Mouse (Mus musculus) MEL (cell line): ENCODE data around the gene Ralgapb. TPM values are rescaled to one million over a fixed set of nuclear protein-coding genes. Genes with fewer than 3 reads are reported as not detected.

Source experiments
- DNase-seq: peaks from one replicate; pipeline ENCODE4 v3.0.0; 2011; ENCODE audit warnings: low read depth, low spot score
- H3K27ac ChIP-seq: 2 replicates; pipeline ENCODE4 v1.5.1; 2012; ENCODE audit warnings: low read depth, mild to moderate bottlenecking, control low read depth, low read length, moderate library complexity; ENCODE audit not compliant: control insufficient read depth
- H3K27me3 ChIP-seq, 2 experiments: fragments of 150-350 bp in 1 of 2; sonication (generic) in 1 of 2; 2 replicates each; pipeline ENCODE4 v1.6.1; 2012; ENCODE audit warnings: low read length in 2 of 2, mild to moderate bottlenecking in 2 of 2, improper control_type of control experiment in 1 of 2, moderate library complexity in 1 of 2; ENCODE audit not compliant: insufficient read depth in 2 of 2, control insufficient read depth in 1 of 2
- H3K36me3 ChIP-seq, 2 experiments: 2 replicates each; pipeline ENCODE4 v1.6.1; 2012 to 2014; ENCODE audit warnings: low read length in 2 of 2, improper control_type of control experiment in 1 of 2, inconsistent platforms in 1 of 2, mild to moderate bottlenecking in 1 of 2; ENCODE audit not compliant: insufficient read depth in 2 of 2, control insufficient read depth in 1 of 2
- H3K4me1 ChIP-seq, 2 experiments: fragments of 150-350 bp in 1 of 2; sonication (generic) in 1 of 2; 2 replicates each; pipeline ENCODE4 v1.6.1; 2012; ENCODE audit warnings: low read length in 2 of 2, improper control_type of control experiment in 1 of 2, mild to moderate bottlenecking in 1 of 2; ENCODE audit not compliant: insufficient read depth in 2 of 2, control insufficient read depth in 1 of 2
- H3K4me3 ChIP-seq, 2 experiments: fragments of 150-350 bp in 1 of 2; sonication (generic) in 1 of 2; 2 replicates each; pipeline ENCODE4 v1.5.1; 2012; ENCODE audit warnings: low read depth in 2 of 2, low read length in 2 of 2, mild to moderate bottlenecking in 2 of 2, moderate library complexity in 2 of 2, control low read depth in 1 of 2, improper control_type of control experiment in 1 of 2; ENCODE audit not compliant: control insufficient read depth in 1 of 2, insufficient read depth in 1 of 2
- H3K79me2 ChIP-seq: 2 replicates; pipeline ENCODE4 v1.6.1; 2012; ENCODE audit warnings: mild to moderate bottlenecking, low read length, moderate library complexity; ENCODE audit not compliant: control insufficient read depth, poor library complexity, insufficient read depth
- H3K9ac ChIP-seq: 2 replicates; pipeline ENCODE4 v1.6.1; 2012; ENCODE audit warnings: low read depth, mild to moderate bottlenecking, control low read depth, low read length, moderate library complexity; ENCODE audit not compliant: control insufficient read depth, poor library complexity, severe bottlenecking
- H3K9me3 ChIP-seq: fragments of 150-350 bp; sonication (generic); replicated peaks from 2 replicates; pipeline ENCODE4 v1.6.1; 2012; ENCODE audit warnings: mild to moderate bottlenecking, low read length, improper control_type of control experiment, moderate library complexity; ENCODE audit not compliant: insufficient read depth
- BHLHE40 ChIP-seq: IDR thresholded peaks from 2 replicates; pipeline ENCODE4 v1.6.1; 2012; ENCODE audit warnings: low read depth, mild to moderate bottlenecking, inconsistent platforms, low read length, improper control_type of control experiment, borderline replicate concordance
- CHD1 ChIP-seq: IDR thresholded peaks from 2 replicates; pipeline ENCODE4 v1.6.1; 2012; ENCODE audit warnings: low read depth, mild to moderate bottlenecking, inconsistent platforms, low read length, improper control_type of control experiment
- CHD2 ChIP-seq: IDR thresholded peaks from 2 replicates; pipeline ENCODE4 v1.6.1; 2011; ENCODE audit warnings: low read length, improper control_type of control experiment
- CTCF ChIP-seq, 3 experiments: IDR thresholded peaks in 2 of 3; conservative IDR thresholded peaks in 1 of 3; 2 replicates each; pipeline ENCODE4 v1.5.1; 2011 to 2012; ENCODE audit warnings: low read length in 3 of 3, low read depth in 2 of 3, mild to moderate bottlenecking in 2 of 3, improper control_type of control experiment in 1 of 3, inconsistent platforms in 1 of 3, mixed read lengths in 1 of 3, moderate library complexity in 1 of 3; ENCODE audit not compliant: control insufficient read depth in 1 of 3, insufficient read depth in 1 of 3, poor library complexity in 1 of 3, severe bottlenecking in 1 of 3
- ETS1 ChIP-seq: IDR thresholded peaks from 2 replicates; pipeline ENCODE4 v1.6.1; 2012; ENCODE audit warnings: low read depth, mild to moderate bottlenecking, inconsistent platforms, low read length, improper control_type of control experiment, moderate library complexity
- GABPA ChIP-seq: IDR thresholded peaks from 2 replicates; pipeline ENCODE4 v1.6.1; 2012; ENCODE audit warnings: low read depth, mild to moderate bottlenecking, inconsistent platforms, low read length, improper control_type of control experiment, moderate library complexity
- JUND ChIP-seq: IDR thresholded peaks from 2 replicates; pipeline ENCODE4 v1.6.1; 2011; ENCODE audit warnings: low read depth, mild to moderate bottlenecking, improper control_type of control experiment, low read length
- KAT2A ChIP-seq: conservative IDR thresholded peaks from 2 replicates; pipeline ENCODE4 v1.6.1; 2012; ENCODE audit warnings: low read depth, low read length, improper control_type of control experiment, inconsistent platforms
- MAFK ChIP-seq: IDR thresholded peaks from 2 replicates; pipeline ENCODE4 v1.6.1; 2011; ENCODE audit warnings: low read depth, mild to moderate bottlenecking, low read length, improper control_type of control experiment, borderline replicate concordance
- MAX ChIP-seq: IDR thresholded peaks from 2 replicates; pipeline ENCODE4 v1.6.1; 2011; ENCODE audit warnings: low read length, improper control_type of control experiment
- MAZ ChIP-seq: IDR thresholded peaks from 2 replicates; pipeline ENCODE4 v1.6.1; 2012; ENCODE audit warnings: low read depth, mild to moderate bottlenecking, inconsistent platforms, low read length, improper control_type of control experiment
- MXI1 ChIP-seq: IDR thresholded peaks from 2 replicates; pipeline ENCODE4 v1.6.1; 2011; ENCODE audit warnings: mild to moderate bottlenecking, low read depth, low read length, improper control_type of control experiment
- NRF1 ChIP-seq: IDR thresholded peaks from 2 replicates; pipeline ENCODE4 v1.6.1; 2014; ENCODE audit warnings: low read depth, mild to moderate bottlenecking, inconsistent platforms, low read length, improper control_type of control experiment, moderate library complexity; ENCODE audit not compliant: poor library complexity, insufficient read depth, severe bottlenecking
- POLR2AphosphoS2 ChIP-seq: IDR thresholded peaks from 2 replicates; pipeline ENCODE4 v1.6.1; 2011; ENCODE audit warnings: low read length, improper control_type of control experiment
- POLR2AphosphoS5 ChIP-seq: IDR thresholded peaks from 2 replicates; pipeline ENCODE4 v1.6.1; 2012; ENCODE audit warnings: low read depth, borderline replicate concordance, mild to moderate bottlenecking, inconsistent platforms, low read length, moderate library complexity, mixed read lengths
- RAD21 ChIP-seq: IDR thresholded peaks from 2 replicates; pipeline ENCODE4 v1.6.1; 2011; ENCODE audit warnings: mild to moderate bottlenecking, low read depth, low read length, improper control_type of control experiment
- TBP ChIP-seq: IDR thresholded peaks from 2 replicates; pipeline ENCODE4 v1.8.0; 2011; ENCODE audit warnings: low read depth, low read length, improper control_type of control experiment
- TCF12 ChIP-seq: IDR thresholded peaks from 2 replicates; pipeline ENCODE4 v1.6.1; 2014; ENCODE audit warnings: low read depth, mild to moderate bottlenecking, inconsistent platforms, low read length, improper control_type of control experiment, moderate library complexity
- USF1 ChIP-seq: IDR thresholded peaks from 2 replicates; pipeline ENCODE4 v1.6.1; 2014; ENCODE audit warnings: low read depth, mild to moderate bottlenecking, inconsistent platforms, low read length, improper control_type of control experiment, moderate library complexity
- USF2 ChIP-seq, 2 experiments: IDR thresholded peaks; 2 replicates each; pipeline ENCODE4 v1.6.1; 2011 to 2012; ENCODE audit warnings: improper control_type of control experiment in 2 of 2, low read length in 2 of 2, borderline replicate concordance in 1 of 2, inconsistent platforms in 1 of 2, low read depth in 1 of 2, mild to moderate bottlenecking in 1 of 2; ENCODE audit not compliant: insufficient read depth in 1 of 2
- ZMIZ1 ChIP-seq: IDR thresholded peaks from 2 replicates; pipeline ENCODE4 v1.6.1; 2012; ENCODE audit warnings: low read depth, mild to moderate bottlenecking, inconsistent platforms, low read length, improper control_type of control experiment, moderate library complexity
- ZNF384 ChIP-seq: IDR thresholded peaks from 2 replicates; pipeline ENCODE4 v1.6.1; 2012; ENCODE audit warnings: low read depth, mild to moderate bottlenecking, inconsistent platforms, low read length, improper control_type of control experiment
- polyA plus RNA-seq, 2 experiments: library from polyadenylated mRNA; stranded (reverse) in 1 of 2; unstranded in 1 of 2; fragments of >175 nt in 1 of 2; fragments of >200 nt in 1 of 2; gene quantifications; 2 replicates each; pipeline versions ENCODE4 v1.2.1 to v1.2.4; 2012; ENCODE audit warnings: low replicate concordance in 2 of 2, low read depth in 1 of 2; ENCODE audit not compliant: insufficient read length in 2 of 2, insufficient read depth in 1 of 2, missing spikeins in 1 of 2
- total RNA-seq: library from RNA; depleted of rRNA; stranded (reverse); fragments of 300-350 nt; gene quantifications from 2 replicates; pipeline ENCODE4 v1.2.3, GENCODE M21; 2012

Ralgapb gene
- total and polyA plus RNA-seq, 3 experiments = 15.0 to 122 (median 20.7) TPM

DNA sequence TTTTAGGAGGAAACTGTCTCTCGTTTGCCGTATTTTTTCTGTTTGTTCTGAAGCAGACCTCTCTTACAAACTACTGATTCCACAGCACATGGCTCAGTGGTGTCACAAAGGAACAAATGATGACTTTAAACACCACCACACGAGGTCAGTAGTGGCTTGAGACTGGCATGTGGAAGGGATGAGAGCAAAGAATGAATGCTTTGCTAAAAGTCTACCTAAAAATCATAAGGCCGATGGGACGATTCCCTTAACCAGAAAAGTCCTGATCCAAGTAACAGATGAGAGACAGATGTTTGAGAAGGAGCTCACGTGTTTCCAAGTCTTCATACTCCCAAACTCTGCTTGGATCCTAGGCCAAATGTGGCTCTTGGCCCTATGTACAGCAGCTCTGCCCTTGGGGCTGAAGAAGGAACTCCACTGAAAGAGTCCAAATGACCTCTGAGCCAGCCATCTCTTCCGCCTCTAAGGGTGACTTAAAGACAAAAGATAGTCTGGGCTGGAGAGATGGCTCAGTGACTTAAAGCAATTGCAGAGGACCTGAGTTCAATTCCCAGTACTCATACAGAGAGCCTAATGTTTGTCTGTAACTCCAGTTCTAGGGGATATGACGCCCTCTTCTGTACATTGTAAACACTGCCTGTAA, 47.8 kb upstream of the Ralgapb start (continued):
- TF ChIP-seq RAD21 (peak; percentile 32), TBP (no peak; the same call in 1 of the 2 replicates), USF2 (IDR thresholded peaks at IDR 0.05; ENCODE audit: borderline replicate concordance in 1 of 2, insufficient read depth in 1 of 2, low read depth in 1 of 2, low read length in 2 of 2) (no peak), MXI1 (no peak), KAT2A (no peak)

DNA sequence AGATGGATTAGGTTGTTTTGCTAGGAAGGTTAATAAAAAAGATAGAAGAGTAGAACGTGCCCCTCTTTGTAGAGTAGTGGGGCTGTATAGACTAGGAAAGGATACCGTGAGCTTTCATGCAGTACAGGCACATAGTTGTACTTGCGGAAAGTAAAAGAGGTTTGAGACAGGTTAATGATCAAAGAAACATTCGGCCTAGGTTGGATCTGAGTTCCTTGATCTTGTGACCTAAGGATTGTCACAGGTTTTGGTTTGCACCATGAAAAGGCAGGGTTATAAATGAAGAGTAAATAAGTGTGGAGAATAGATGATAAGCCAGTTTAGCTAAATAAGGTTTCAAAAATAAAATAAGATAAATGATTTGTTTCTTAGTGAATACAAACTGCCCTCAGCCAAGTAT, 45.5 kb upstream of the Ralgapb start:
- Histone ChIP-seq H3K9me3 (no peaks in the 10 kb centered on the region), H3K27ac (no peak overlapping the region)
- TF ChIP-seq CHD1 (no peak), GABPA (no peak), ETS1 (no peak), TBP (no peak), MAX (no peak), POLR2AphosphoS5 (no peak), USF1 (no peak), POLR2AphosphoS2 (no peak), ZMIZ1 (no peak), USF2 (IDR thresholded peaks at IDR 0.05; ENCODE audit: borderline replicate concordance in 1 of 2, insufficient read depth in 1 of 2, low read depth in 1 of 2, low read length in 2 of 2) (no peak), MAFK (no peak), MAZ (no peak), CHD2 (no peak), TCF12 (no peak), NRF1 (no peak), ZNF384 (no peak), JUND (no peak), CTCF (IDR thresholded peaks at IDR 0.05 in 2 of 3, conservative IDR thresholded peaks at IDR 0.05 in 1 of 3; ENCODE audit: control insufficient read depth in 1 of 3, insufficient read depth in 1 of 3, low read depth in 2 of 3, low read length in 3 of 3, poor library complexity in 1 of 3, severe bottlenecking in 1 of 3) (no peak), BHLHE40 (no peak), MXI1 (no peak)
- TF ChIP-seq, all 39 proteins: peak for 0
- DNase-seq = no peak
- peaks cover 10% of the 10 kb centered on the region in 2 experiments for H3K36me3 ChIP-seq
- no peak overlapping the region for H3K4me3 ChIP-seq
- H3K27me3 ChIP-seq = no peaks in the 10 kb centered on the region
- peaks cover 22% of the 10 kb centered on the region for H3K79me2 ChIP-seq
- H3K9ac ChIP-seq = no peak overlapping the region
- H3K4me1 ChIP-seq = peaks cover 2 to 17% of the 10 kb centered on the region in 2 experiments; a peak in 3 of 4 replicates
